Mouse (Mus musculus) thymus, adult 2 months (tissue): ENCODE results near the gene Arhgap33.

Experiments used
- CTCF ChIP-seq: fragments of 200-500 bp; IDR thresholded peaks from 2 replicates; pipeline ENCODE4 v1.5.1; 2012; ENCODE audit warnings: mild to moderate bottlenecking, control low read depth, low read length, moderate library complexity, borderline replicate concordance; ENCODE audit not compliant: control insufficient read depth, poor library complexity, insufficient read depth; ENCODE audit errors: extremely low read depth
- POLR2A ChIP-seq: fragments of 200-500 bp; IDR thresholded peaks from 2 replicates; pipeline ENCODE4 v1.6.1; 2012; ENCODE audit warnings: mild to moderate bottlenecking, low read length, control low read depth, moderate library complexity; ENCODE audit not compliant: control insufficient read depth, poor library complexity, insufficient read depth; ENCODE audit errors: extremely low read depth

GRCm38 (mm10) chr7:30477415-30478381, 57.2 kb downstream of the Arhgap33 start:
- no peak for TF ChIP-seq CTCF
- TF ChIP-seq POLR2A: no peak
